Mouse (Mus musculus) CD8-positive naive resting alpha-beta T cell, adult 2 months (primary cell): ENCODE data around the gene Samd11.
A peak's percentile ranks its signal among the peaks of the same experiment; 100 is the strongest.

Source experiments
- DNase-seq, 2 experiments: peaks; one replicate each; pipeline ENCODE4 v3.0.0; 2022; ENCODE audit warnings: low read depth in 2 of 2, low spot score in 2 of 2

Samd11 gene

GRCm38 (mm10) chr4:156215649-156216048 is 39.8 kb downstream of the Samd11 start, which contains the start of gene Perm1:
Gene Perm1, plus strand, starts transcription at chr4:156215868.
- no peak for DNase-seq

- no peak for DNase-seq
These were observed 42.3 kb downstream of the Samd11 start for GRCm38 (mm10) chr4:156213134-156213533.

- DNase-seq = no peak
These were observed 45.4 kb downstream of the Samd11 start for GRCm38 (mm10) chr4:156209963-156210635.

GRCm38 (mm10) chr4:156208872-156209271 is 46.6 kb downstream of the Samd11 start:
- DNase-seq = no peak

GRCm38 (mm10) chr4:156203413-156204131 is 51.9 kb downstream of the Samd11 start:
- DNase-seq = peak in 1 of 2 experiments; percentile 21

GRCm38 (mm10) chr4:156203001-156203412 is 52.5 kb downstream of the Samd11 start, which contains the start of gene AW011738:
Gene AW011738, plus strand, starts transcription at chr4:156203304.
- DNase-seq = peak; percentile 26 to 36

GRCm38 (mm10) chr4:156202462-156202893 is 53.0 kb downstream of the Samd11 start:
- DNase-seq = no peak

- DNase-seq = peak; percentile 24 to 49
These were observed 54.6 kb downstream of the Samd11 start, which contains the start of gene Isg15 for GRCm38 (mm10) chr4:156200623-156201475. Gene Isg15, minus strand, starts transcription at chr4:156200818.

GRCm38 (mm10) chr4:156197829-156198205 is 57.6 kb downstream of the Samd11 start:
- peak; percentile 25 to 30 for DNase-seq

- DNase-seq = peak; percentile 37 to 38
These were observed 58.2 kb downstream of the Samd11 start, which contains the start of gene Agrn for GRCm38 (mm10) chr4:156197131-156197828. Gene Agrn, minus strand, starts transcription at chr4:156197488.
